Mouse (Mus musculus) inflammation-experienced regulatory T-cells (primary cell): ENCODE data around the gene Zfp790. TPM values are rescaled to one million over a fixed set of nuclear protein-coding genes. Genes with fewer than 3 reads are reported as not detected.

Experiments used
- polyA plus RNA-seq, 2 experiments: library from polyadenylated mRNA; unstranded; fragments of 100-300 nt; shearing (Covaris generic); gene quantifications; one replicate each; pipeline ENCODE4 v1.2.1; 2017

Gene Zfp790
- polyA plus RNA-seq = 10 to 100 TPM; 18.8 to 32.3 TPM

GRCm38 (mm10) chr7:29815910-29816429 lies at the start of gene Zfp790:
TSS of gene Zfp790 (plus strand) at chr7:29816114.

GRCm38 (mm10) chr7:29768090-29768900 lies 47.6 kb upstream of the Zfp790 start, which contains the start of gene Zfp84:
TSS of gene Zfp84 (plus strand) at chr7:29768552.

GRCm38 (mm10) chr7:29783871-29784551 lies 31.9 kb upstream of the Zfp790 start, which contains the start of gene Zfp30:
TSS of gene Zfp30 (plus strand) at chr7:29783998.

GRCm38 (mm10) chr7:29853219-29853842 lies 37.4 kb downstream of the Zfp790 start, which contains the start of gene Zfp940:
TSS of gene Zfp940 (minus strand) at chr7:29853669.

GRCm38 (mm10) chr7:29859532-29860517 lies 43.9 kb downstream of the Zfp790 start, which contains the start of gene Zfp420:
TSS of gene Zfp420 (plus strand) at chr7:29859979.

Other genes with a start within 250 kb of the Zfp790 start
- gene Catsperg2, start 89.1 kb upstream of the Zfp790 start, polyA plus RNA-seq = 1 to 10 TPM in 1 of 2 experiments, under 1 TPM in 1; 0.08 to 1.5 TPM
- 10 to 100 TPM; 17.1 to 17.3 TPM for gene Zfp84, start 47.6 kb upstream of the Zfp790 start, polyA plus RNA-seq
- gene Zfp30, start 32.1 kb upstream of the Zfp790 start, polyA plus RNA-seq = 1 to 10 TPM; 1.1 to 1.9 TPM
- 1 to 10 TPM; 4.9 to 6.6 TPM for gene Zfp940, start 37.6 kb downstream of the Zfp790 start, polyA plus RNA-seq
- gene Zfp420, start 43.9 kb downstream of the Zfp790 start, polyA plus RNA-seq = 10 to 100 TPM in 1 of 2 experiments, 1 to 10 TPM in 1; 9.9 to 11.0 TPM
- 1 to 10 TPM; 5.1 to 9.6 TPM for gene Zfp27, start 90.5 kb downstream of the Zfp790 start, polyA plus RNA-seq
- under 1 TPM; 0.64 to 0.82 TPM for gene Zfp383, start 92.1 kb downstream of the Zfp790 start, polyA plus RNA-seq
- gene Zfp74, start 138.0 kb downstream of the Zfp790 start, polyA plus RNA-seq = 10 to 100 TPM in 1 of 2 experiments, 1 to 10 TPM in 1; 7.1 to 11.7 TPM
- gene Zfp568, start 167.8 kb downstream of the Zfp790 start, polyA plus RNA-seq = 1 to 10 TPM; 8.0 to 8.3 TPM
- gene Zfp14, start 235.3 kb downstream of the Zfp790 start, polyA plus RNA-seq = 10 to 100 TPM in 1 of 2 experiments, 1 to 10 TPM in 1; 4.5 to 10.7 TPM